Mouse (Mus musculus) ES-E14 (cell line): ENCODE measurements around the gene Dnajb2. TPM values are rescaled to one million over a fixed set of nuclear protein-coding genes. Genes with fewer than 3 reads are reported as not detected.
A peak's percentile ranks its signal among the peaks of the same experiment; 100 is the strongest.

Experiments used
- DNase-seq: peaks from one replicate; pipeline ENCODE4 v3.0.0-alpha.2; 2013; ENCODE audit warnings: low read depth, low spot score
- H3K27ac ChIP-seq: 2 replicates; pipeline ENCODE4 v1.5.1; 2012; ENCODE audit warnings: low read depth, mild to moderate bottlenecking, low read length, moderate library complexity, mixed read lengths; ENCODE audit not compliant: poor library complexity, insufficient read depth, severe bottlenecking
- H3K36me3 ChIP-seq: 2 replicates; pipeline ENCODE4 v1.6.1; 2012; ENCODE audit warnings: mild to moderate bottlenecking, low read length, moderate library complexity, mixed read lengths; ENCODE audit not compliant: control insufficient read depth, poor library complexity, insufficient read depth, severe bottlenecking
- H3K4me1 ChIP-seq, 2 experiments: fragments of 150-350 bp in 1 of 2; sonication (generic) in 1 of 2; 2 replicates each; pipeline ENCODE4 v1.6.1; 2012; ENCODE audit warnings: low read length in 2 of 2, mild to moderate bottlenecking in 1 of 2, mixed read lengths in 1 of 2; ENCODE audit not compliant: control insufficient read depth in 2 of 2, insufficient read depth in 2 of 2, poor library complexity in 1 of 2
- H3K4me3 ChIP-seq, 2 experiments: fragments of 150-350 bp in 1 of 2; sonication (generic) in 1 of 2; 2 replicates each; pipeline ENCODE4 v1.5.1; 2012; ENCODE audit warnings: low read length in 2 of 2, low read depth in 1 of 2, mild to moderate bottlenecking in 1 of 2, mixed read lengths in 1 of 2; ENCODE audit not compliant: insufficient read depth in 1 of 2, poor library complexity in 1 of 2, severe bottlenecking in 1 of 2
- H3K9ac ChIP-seq: 2 replicates; pipeline ENCODE4 v1.6.1; 2012; ENCODE audit warnings: low read depth, mild to moderate bottlenecking, low read length, mixed read lengths; ENCODE audit not compliant: poor library complexity, insufficient read depth, severe bottlenecking
- H3K9me3 ChIP-seq: fragments of 150-350 bp; sonication (generic); 2 replicates; pipeline ENCODE4 v1.6.1; 2012; ENCODE audit warnings: low read depth, mild to moderate bottlenecking, low read length; ENCODE audit not compliant: control insufficient read depth, insufficient read depth
- CHD2 ChIP-seq: IDR thresholded peaks from 2 replicates; pipeline ENCODE4 v1.6.1; 2014; ENCODE audit warnings: mild to moderate bottlenecking, low read depth, low read length, inconsistent platforms
- HCFC1 ChIP-seq: IDR thresholded peaks from 2 replicates; pipeline ENCODE4 v1.6.1; 2012; ENCODE audit warnings: low read length, inconsistent platforms, borderline replicate concordance; ENCODE audit not compliant: insufficient read depth
- MAFK ChIP-seq: IDR thresholded peaks from 2 replicates; pipeline ENCODE4 v1.6.1; 2014; ENCODE audit warnings: mild to moderate bottlenecking, low read depth, low read length, inconsistent platforms; ENCODE audit not compliant: insufficient read depth
- ZC3H11A ChIP-seq: IDR thresholded peaks from 2 replicates; pipeline ENCODE4 v1.6.1; 2012; ENCODE audit warnings: low read depth, mild to moderate bottlenecking, inconsistent platforms, low read length, borderline replicate concordance
- ZNF384 ChIP-seq: IDR thresholded peaks from 2 replicates; pipeline ENCODE4 v1.6.1; 2012; ENCODE audit warnings: low read depth, low read length, inconsistent platforms
- in situ Hi-C, 2 experiments: fragments of 600-800 bp; cut with MboI; formaldehyde crosslinking; loops; one replicate each; pipeline ENCODE4 v1.15.1; 2025; ENCODE audit warnings: low sequenced_read_pairs in 2 of 2, inconsistent platforms in 1 of 2; ENCODE audit not compliant: unreplicated experiment in 2 of 2
- total RNA-seq: library from RNA; depleted of rRNA; stranded (reverse); fragments of 300-350 nt; gene quantifications from 2 replicates; pipeline ENCODE4 v1.2.3, GENCODE M21; 2012

The Dnajb2 gene
- total RNA-seq, 1 experiment = 15.8 TPM

GRCm38 (mm10) chr1:75264091-75264880 is 28.1 kb downstream of the Dnajb2 start, which contains the start of gene Ptprn:
Gene Ptprn (minus strand): TSS chr1:75264502.
- H3K9ac ChIP-seq = peak within 1 kb of the TSS; percentile 33
- no peaks in the 10 kb centered on the region for H3K36me3 ChIP-seq
- H3K4me1 ChIP-seq = peaks cover 0 to 4% of the 10 kb centered on the region in 2 experiments; a peak in 1 of 4 replicates
- H3K9me3 ChIP-seq = no peaks in the 10 kb centered on the region
- in situ Hi-C loops = no loop called here
- H3K4me3 ChIP-seq = peak within 1 kb of the TSS; percentile 60 to 75
- DNase-seq = no peak
- H3K27ac ChIP-seq = no peak within 1 kb of the TSS
- TF ChIP-seq CHD2 (no peak), HCFC1 (no peak), MAFK (no peak), ZNF384 (no peak), ZC3H11A (no peak)

GRCm38 (mm10) chr1:75277195-75278188 is 41.3 kb downstream of the Dnajb2 start:
- TF ChIP-seq MAFK (no peak), CHD2 (no peak), ZNF384 (no peak), HCFC1 (no peak), ZC3H11A (no peak)
- H3K9ac ChIP-seq = no peak overlapping the region
- H3K4me3 ChIP-seq = peak overlapping the region; percentile 38 to 39; a peak in 3 of 4 replicates
- no peaks in the 10 kb centered on the region for H3K4me1 ChIP-seq
- in situ Hi-C loops = no loop called here
- no peaks in the 10 kb centered on the region for H3K9me3 ChIP-seq
- no peaks in the 10 kb centered on the region for H3K36me3 ChIP-seq
- peak; percentile 70 for DNase-seq
- H3K27ac ChIP-seq = no peak overlapping the region

GRCm38 (mm10) chr1:75278228-75278627 is 42.0 kb downstream of the Dnajb2 start, which contains the start of gene Resp18:
Gene Resp18 (minus strand): TSS chr1:75278415.
- TF ChIP-seq ZNF384 (no peak), CHD2 (no peak), MAFK (no peak), ZC3H11A (no peak), HCFC1 (no peak)
- H3K36me3 ChIP-seq = no peaks in the 10 kb centered on the region
- no peak within 1 kb of the TSS for H3K27ac ChIP-seq
- H3K4me1 ChIP-seq = no peaks in the 10 kb centered on the region
- H3K9me3 ChIP-seq = no peaks in the 10 kb centered on the region
- H3K9ac ChIP-seq = no peak within 1 kb of the TSS
- in situ Hi-C loops = no loop called here
- peak within 1 kb of the TSS; percentile 38 to 39; a peak in 3 of 4 replicates for H3K4me3 ChIP-seq
- no peak for DNase-seq

DNA sequence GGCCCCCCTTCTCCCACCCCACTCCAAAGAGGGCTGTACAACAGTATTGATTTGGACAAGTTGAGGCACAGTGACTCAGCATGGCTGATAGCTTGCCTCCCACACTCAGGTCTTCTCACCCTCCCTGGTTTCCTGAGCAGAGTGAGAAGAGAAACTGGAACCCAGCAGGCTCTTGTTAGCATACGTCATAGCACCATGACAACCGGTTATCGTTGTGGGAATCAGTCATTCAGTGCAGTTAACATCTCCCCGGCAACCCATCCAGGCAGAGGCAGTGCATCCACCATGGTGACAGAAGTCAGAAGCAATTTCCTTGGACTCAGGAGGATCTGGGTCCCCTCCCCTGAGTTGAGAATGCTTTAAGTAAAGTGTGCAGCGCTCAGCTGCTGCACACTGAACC is 46.8 kb downstream of the Dnajb2 start:
- no peak overlapping the region for H3K9ac ChIP-seq
- no peak for DNase-seq
- in situ Hi-C loops = no loop called here
- no peaks in the 10 kb centered on the region for H3K36me3 ChIP-seq
- H3K9me3 ChIP-seq = no peaks in the 10 kb centered on the region
- no peak for TF ChIP-seq MAFK
- TF ChIP-seq ZNF384 = no peak
- no peak for TF ChIP-seq CHD2
- TF ChIP-seq HCFC1 = no peak
- TF ChIP-seq ZC3H11A = no peak
- no peak overlapping the region for H3K27ac ChIP-seq
- H3K4me1 ChIP-seq = no peaks in the 10 kb centered on the region
- no peak overlapping the region for H3K4me3 ChIP-seq
